Mouse (Mus musculus) neural tube, embryonic 12.5 days (tissue): ENCODE data around the gene Ltb4r2. TPM values are rescaled to one million over a fixed set of nuclear protein-coding genes. Genes with fewer than 3 reads are reported as not detected.

ENCODE experiments used
- ATAC-seq: fragments of 200-750 bp; cut with Nextera tagmentation; 2 replicates; pipeline ENCODE4 v1.8.0; 2017; ENCODE audit warnings: low read depth, mild to moderate bottlenecking, moderate TSS enrichment, moderate library complexity; ENCODE audit not compliant: low FRiP score
- H3K27ac ChIP-seq: fragments of 300-500 bp; sonication (generic); 2 replicates; pipeline ENCODE4 v1.5.1; 2016
- H3K27me3 ChIP-seq: fragments of 300-500 bp; sonication (generic); replicated peaks from 2 replicates; pipeline ENCODE4 v1.6.1; 2016; ENCODE audit warnings: mild to moderate bottlenecking
- H3K36me3 ChIP-seq: fragments of 300-500 bp; sonication (generic); 2 replicates; pipeline ENCODE4 v1.6.1; 2016; ENCODE audit warnings: mild to moderate bottlenecking
- H3K4me1 ChIP-seq: fragments of 300-500 bp; sonication (generic); 2 replicates; pipeline ENCODE4 v1.6.1; 2016
- H3K4me2 ChIP-seq: fragments of 300-500 bp; sonication (generic); replicated peaks from 2 replicates; pipeline ENCODE4 v1.6.1; 2016; ENCODE audit warnings: mild to moderate bottlenecking
- H3K4me3 ChIP-seq: fragments of 300-500 bp; sonication (generic); 2 replicates; pipeline ENCODE4 v1.5.1; 2016
- H3K9ac ChIP-seq: fragments of 300-500 bp; sonication (generic); 2 replicates; pipeline ENCODE4 v1.6.1; 2016; ENCODE audit warnings: mild to moderate bottlenecking
- H3K9me3 ChIP-seq: fragments of 300-500 bp; sonication (generic); 2 replicates; pipeline ENCODE4 v1.6.1; 2016; ENCODE audit warnings: mild to moderate bottlenecking
- WGBS: fragments of 180-500 bp; shearing (Covaris S2); methylation state at CpG from one replicate; pipeline ENCODE4 v1.1.7; 2016; 5-methylcytosine and 5-hydroxymethylcytosine counted together
- polyA plus RNA-seq: library from polyadenylated mRNA; unstranded; fragments of >200 nt; fragmentation: Nextera tagmentation; extraction: Ambion mirVana; gene quantifications from 2 replicates; pipeline ENCODE4 v1.2.1, GENCODE M21; 2016

Ltb4r2 gene
- polyA plus RNA-seq, 1 experiment from 2014 or later: 0.37 TPM

GRCm38 (mm10) chr14:55785195-55785594 lies 24.0 kb downstream of the Ltb4r2 start:
- Histone ChIP-seq H3K27me3 (peaks cover 88% of the 10 kb centered on the region), H3K4me1 (peaks cover 12% of the 10 kb centered on the region), H3K4me3 (no peak overlapping the region), H3K9me3 (no peaks in the 10 kb centered on the region), H3K36me3 (no peaks in the 10 kb centered on the region), H3K4me2 (no peak overlapping the region), H3K27ac (no peak overlapping the region), H3K9ac (no peak overlapping the region)
- 28% methylated on average over 6 of the region's 6 CpGs for WGBS
- ATAC-seq: no peak

- no peak overlapping the region for H3K9ac ChIP-seq
- peak overlapping the region; percentile 55; the same call in 1 of the 2 replicates for H3K4me2 ChIP-seq
- H3K4me1 ChIP-seq: peaks cover 12% of the 10 kb centered on the region
- no peaks in the 10 kb centered on the region for H3K36me3 ChIP-seq
- H3K27ac ChIP-seq: no peak overlapping the region
- H3K9me3 ChIP-seq: no peaks in the 10 kb centered on the region
- WGBS: 34% methylated on average over 11 of the region's 11 CpGs
- ATAC-seq: no peak
- no peak overlapping the region for H3K4me3 ChIP-seq
- peaks cover 77% of the 10 kb centered on the region for H3K27me3 ChIP-seq
Observed at GRCm38 (mm10) chr14:55787731-55788130, 26.5 kb downstream of the Ltb4r2 start.

- WGBS: 6% methylated on average over 40 of the region's 40 CpGs
- H3K9ac ChIP-seq: no peak within 1 kb of the TSS
- peak within 1 kb of the TSS; percentile 27 for H3K4me3 ChIP-seq
- peak within 1 kb of the TSS; percentile 55 for H3K4me2 ChIP-seq
- H3K36me3 ChIP-seq: no peaks in the 10 kb centered on the region
- H3K27me3 ChIP-seq: peaks cover 70% of the 10 kb centered on the region
- no peak within 1 kb of the TSS for H3K27ac ChIP-seq
- peaks cover 12% of the 10 kb centered on the region for H3K4me1 ChIP-seq
- no peaks in the 10 kb centered on the region for H3K9me3 ChIP-seq
- ATAC-seq: no peak
Observed at GRCm38 (mm10) chr14:55788256-55789050, 27.2 kb downstream of the Ltb4r2 start, which contains the start of gene Ripk3. TSS of gene Ripk3 (minus strand) at chr14:55788865.

GRCm38 (mm10) chr14:55793461-55793860 lies 32.2 kb downstream of the Ltb4r2 start:
- ATAC-seq: no peak
- Histone ChIP-seq H3K9ac (no peak overlapping the region), H3K36me3 (no peaks in the 10 kb centered on the region), H3K27ac (no peak overlapping the region), H3K4me2 (no peak overlapping the region), H3K27me3 (peaks cover 19% of the 10 kb centered on the region), H3K9me3 (no peaks in the 10 kb centered on the region), H3K4me3 (no peak overlapping the region), H3K4me1 (peaks cover 5% of the 10 kb centered on the region)
- WGBS: 77% methylated on average over 2 of the region's 2 CpGs

GRCm38 (mm10) chr14:55793946-55794345 lies 32.7 kb downstream of the Ltb4r2 start:
- Histone ChIP-seq H3K9ac (no peak overlapping the region), H3K27me3 (peaks cover 15% of the 10 kb centered on the region), H3K36me3 (no peaks in the 10 kb centered on the region), H3K9me3 (no peaks in the 10 kb centered on the region), H3K4me1 (0 out of 2 replicates have a peak, but pooled peaks cover under 1% of the 10 kb centered on the region), H3K4me3 (no peak overlapping the region), H3K27ac (no peak overlapping the region), H3K4me2 (no peak overlapping the region)
- 73% methylated on average over 2 of the region's 2 CpGs for WGBS
- ATAC-seq: no peak

- Histone ChIP-seq H3K27me3 (no peaks in the 10 kb centered on the region), H3K9ac (no peak overlapping the region), H3K4me1 (no peaks in the 10 kb centered on the region), H3K4me3 (no peak overlapping the region), H3K27ac (no peak overlapping the region), H3K4me2 (no peak overlapping the region), H3K36me3 (no peaks in the 10 kb centered on the region), H3K9me3 (no peaks in the 10 kb centered on the region)
- ATAC-seq: no peak
- 88% methylated on average over 15 of the region's 15 CpGs for WGBS
Observed at GRCm38 (mm10) chr14:55795380-55796163, 34.3 kb downstream of the Ltb4r2 start.

Other genes with a start within 250 kb of the Ltb4r2 start
- gene Nrl, start 236.4 kb upstream of the Ltb4r2 start, polyA plus RNA-seq: 0.10 and 0.19 TPM in 2 replicates
- gene Pck2, start 221.2 kb upstream of the Ltb4r2 start, polyA plus RNA-seq: 18.2 and 21.0 TPM in 2 replicates
- gene Dcaf11, start 201.4 kb upstream of the Ltb4r2 start, polyA plus RNA-seq: 103 and 105 TPM in 2 replicates
- not detected in 2 replicates for gene A730061H03Rik, start 201.0 kb upstream of the Ltb4r2 start, polyA plus RNA-seq
- 4.0 and 4.3 TPM in 2 replicates for gene Fitm1, start 185.8 kb upstream of the Ltb4r2 start, polyA plus RNA-seq
- gene Psme1, start 183.3 kb upstream of the Ltb4r2 start, polyA plus RNA-seq: 120 and 128 TPM in 2 replicates
- gene Emc9, start 176.1 kb upstream of the Ltb4r2 start, polyA plus RNA-seq: 8.9 and 12.7 TPM in 2 replicates
- 212 and 223 TPM in 2 replicates for gene Psme2, start 170.3 kb upstream of the Ltb4r2 start, polyA plus RNA-seq
- gene Rnf31, start 169.7 kb upstream of the Ltb4r2 start, polyA plus RNA-seq: 17.8 and 21.0 TPM in 2 replicates
- gene Irf9, start 157.9 kb upstream of the Ltb4r2 start, polyA plus RNA-seq: 8.8 and 9.0 TPM in 2 replicates
- 20.6 and 22.8 TPM in 2 replicates for gene Rec8, start 143.4 kb upstream of the Ltb4r2 start, polyA plus RNA-seq
- gene Ipo4, start 125.5 kb upstream of the Ltb4r2 start, polyA plus RNA-seq: 73.7 and 85.6 TPM in 2 replicates
- 2.1 and 3.6 TPM in 2 replicates for gene Gm49378, start 123.5 kb upstream of the Ltb4r2 start, polyA plus RNA-seq
- 62.7 and 68.6 TPM in 2 replicates for gene Tm9sf1, start 117.6 kb upstream of the Ltb4r2 start, polyA plus RNA-seq
- gene Tssk4, start 111.2 kb upstream of the Ltb4r2 start, polyA plus RNA-seq: 0.53 and 0.77 TPM in 2 replicates
- 70.1 and 71.0 TPM in 2 replicates for gene Mdp1, start 100.9 kb upstream of the Ltb4r2 start, polyA plus RNA-seq
- gene Gmpr2, start 89.5 kb upstream of the Ltb4r2 start, polyA plus RNA-seq: 60.7 and 61.6 TPM in 2 replicates
- gene Nedd8, start 89.3 kb upstream of the Ltb4r2 start, polyA plus RNA-seq: 555 and 567 TPM in 2 replicates
- gene Tinf2, start 79.6 kb upstream of the Ltb4r2 start, polyA plus RNA-seq: 44.1 and 45.7 TPM in 2 replicates
- gene Tgm1, start 47.5 kb upstream of the Ltb4r2 start, polyA plus RNA-seq: 0.34 and 0.36 TPM in 2 replicates
- gene Rabggta, start 39.2 kb upstream of the Ltb4r2 start, polyA plus RNA-seq: 42.0 and 46.3 TPM in 2 replicates
- 74.1 and 81.8 TPM in 2 replicates for gene Dhrs1, start 15.7 kb upstream of the Ltb4r2 start, polyA plus RNA-seq
- 44.2 and 47.0 TPM in 2 replicates for gene Nop9, start 15.7 kb upstream of the Ltb4r2 start, polyA plus RNA-seq
- 0.30 TPM in 1 of 2 replicates, not detected in the other for gene Cideb, start 3.0 kb upstream of the Ltb4r2 start, polyA plus RNA-seq
- 0.23 and 0.37 TPM in 2 replicates for gene Ltb4r1, start 4.5 kb downstream of the Ltb4r2 start, polyA plus RNA-seq
- 9.2 and 10.1 TPM in 2 replicates for gene Adcy4, start 22.7 kb downstream of the Ltb4r2 start, polyA plus RNA-seq
- gene Ripk3, start 27.4 kb downstream of the Ltb4r2 start, polyA plus RNA-seq: 7.9 and 8.7 TPM in 2 replicates
- gene Nfatc4, start 61.7 kb downstream of the Ltb4r2 start, polyA plus RNA-seq: 22.0 and 24.8 TPM in 2 replicates
- 19.7 and 21.5 TPM in 2 replicates for gene Nynrin, start 92.6 kb downstream of the Ltb4r2 start, polyA plus RNA-seq
- gene Cbln3, start 123.0 kb downstream of the Ltb4r2 start, polyA plus RNA-seq: 0.25 and 0.28 TPM in 2 replicates
- gene Khnyn, start 123.5 kb downstream of the Ltb4r2 start, polyA plus RNA-seq: 18.3 and 19.7 TPM in 2 replicates
- gene Sdr39u1, start 138.9 kb downstream of the Ltb4r2 start, polyA plus RNA-seq: 59.9 and 66.0 TPM in 2 replicates
- not detected in 2 replicates for gene Cma1, start 183.2 kb downstream of the Ltb4r2 start, polyA plus RNA-seq
- not detected in 2 replicates for gene Cma2, start 189.6 kb downstream of the Ltb4r2 start, polyA plus RNA-seq